9 mouse cellular contexts compared by ENCODE assay signal in genomic region chr6:131360693-131361092, GRCm38 (mm10). TPM values are rescaled to one million over a fixed set of nuclear protein-coding genes. Genes with fewer than 3 reads are reported as not detected.
DNase-seq lines count a peak whose midpoint lies in the region; ATAC-seq and TF ChIP-seq lines count a peak whose summit lies in the region.
"Had no signal": no experiment of that assay in that cellular context is flagged by ENCODE, and none has a peak within 500 bp of the region (broad histone marks: within the 10 kb centered on the region; RNA-seq: fewer than 3 reads in every experiment).

No protein-coding gene starts in this region.

- no peak overlapping the region for H3K9ac ChIP-seq in lung, postnatal 0 days (replicated peaks; ENCODE audit: low read depth)

- TF ChIP-seq EP300 in lung, postnatal 0 days (IDR thresholded peaks at IDR 0.05), result no peak

- H3K4me2 ChIP-seq in lung, postnatal 0 days (replicated peaks; ENCODE audit: low read depth, low read length), result no peak overlapping the region

- H3K9me3 ChIP-seq in lung, postnatal 0 days (ENCODE audit: low read length), result no peaks in the 10 kb centered on the region

- DNase-seq in embryo, embryonic 10.5 days (ENCODE audit: low spot score), result peak; percentile 8
- DNase-seq in embryo, embryonic 11 days, result no peak
- peak; percentile 11 for DNase-seq in lung, postnatal 0 days (ENCODE audit: low spot score)
- no peak for DNase-seq in lung, adult 18-20 months
- peak; percentile 10 to 41 for DNase-seq in spleen, postnatal 36 days (ENCODE audit: low spot score in 2 of 2)
- DNase-seq in testis, postnatal 14 days (ENCODE audit: low spot score), result no peak
- DNase-seq in cerebellum, adult 9-10 months, result no peak
- DNase-seq: kidney, adult 2 months had no signal

- TF ChIP-seq CTCF in lung, postnatal 0 days (IDR thresholded peaks at IDR 0.05), result no peak

- ATAC-seq in lung, postnatal 0 days, result peak; percentile 43
- ATAC-seq in hematopoietic stem cell, adult 5-6 weeks (replicated peaks in 1 of 2; ENCODE audit: insufficient read depth in 1 of 2, low FRiP score in 2 of 2, low TSS enrichment in 1 of 2, low read depth in 1 of 2, poor library complexity in 2 of 2, severe bottlenecking in 2 of 2), result peak; percentile 22 to 23; a peak in 1 of 4 replicates

- WGBS in lung, postnatal 0 days, result 62% methylated on average over 5 of the region's 5 CpGs

- H3K36me3 ChIP-seq in lung, postnatal 0 days (ENCODE audit: insufficient read depth, low read length), result peaks cover 16% of the 10 kb centered on the region; the same call in 1 of the 2 replicates

- no peaks in the 10 kb centered on the region for H3K4me1 ChIP-seq in lung, postnatal 0 days (ENCODE audit: insufficient read depth, low read depth, low read length)

- H3K27ac ChIP-seq in lung, postnatal 0 days (ENCODE audit: low read length), result no peak overlapping the region

- no peaks in the 10 kb centered on the region for H3K27me3 ChIP-seq in lung, postnatal 0 days (replicated peaks; ENCODE audit: insufficient read depth, low read length)

- H3K4me3 ChIP-seq in lung, postnatal 0 days (ENCODE audit: low read depth, low read length), result no peak overlapping the region

RNA-seq across cellular contexts. Expression of gene Styk1, which starts 7.3 kb away (rescaled TPM):
- polyA plus RNA-seq in lung, postnatal 0 days (2015; fragmentation: Nextera tagmentation; extraction: Ambion mirVana), result 0.45 and 0.51 TPM in 2 replicates
- 1.1 TPM in 1 of 2 replicates, not detected in the other for total RNA-seq in hematopoietic stem cell, adult 5-6 weeks (2017)

RNA-seq across cellular contexts. Expression of gene Ybx3, which starts 27.6 kb away (rescaled TPM):
- 41.1 and 44.1 TPM in 2 replicates for polyA plus RNA-seq in lung, postnatal 0 days (2015; fragmentation: Nextera tagmentation; extraction: Ambion mirVana)
- 303 and 379 TPM in 2 replicates for total RNA-seq in hematopoietic stem cell, adult 5-6 weeks (2017)

Comparison
In these comparisons a context has a peak if more than half of its experiments do, and no peak if none do; other contexts are left out.
1. DNase-seq: peak in embryo, embryonic 10.5 days (single experiment), lung, postnatal 0 days (single experiment) and spleen, postnatal 36 days (2 of 2); none in embryo, embryonic 11 days (single experiment), lung, adult 18-20 months (0 of 2), testis, postnatal 14 days (single experiment) and cerebellum, adult 9-10 months (single experiment).